In the genomic region with DNA sequence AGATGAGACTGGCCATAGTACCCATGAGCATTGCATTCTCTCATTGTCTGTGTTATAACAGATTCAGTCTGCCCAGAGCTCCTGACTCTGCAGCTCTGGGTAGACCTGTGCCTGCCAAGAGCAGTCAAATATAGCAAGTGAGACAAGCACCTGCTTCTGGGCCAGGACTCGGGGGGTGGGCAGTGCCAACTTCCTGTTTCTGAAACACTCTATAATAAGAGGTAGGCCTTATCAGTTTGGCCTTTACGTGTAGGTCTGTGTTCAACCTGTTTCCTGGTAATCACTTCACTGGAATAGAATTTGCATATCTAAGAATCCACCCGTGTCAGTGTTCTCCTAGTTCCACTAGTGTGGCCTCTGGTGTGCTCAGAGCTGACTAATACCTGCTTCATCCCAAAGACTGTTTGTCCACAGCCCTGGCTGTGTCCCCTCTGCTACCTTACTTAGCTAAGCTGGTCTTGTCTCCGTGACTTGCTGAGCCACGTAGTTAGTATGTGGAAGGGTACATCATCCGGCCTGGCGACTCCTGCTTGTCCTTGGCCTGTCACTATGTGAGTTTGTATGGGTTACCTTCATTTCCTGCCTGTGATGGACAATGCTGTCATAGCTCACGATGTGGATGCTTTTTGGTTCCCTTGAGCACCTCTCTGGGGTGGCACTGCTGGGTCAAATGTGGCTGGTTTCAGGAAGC, we compare ENCODE assay signal across 11 mouse cellular contexts. TPM values are rescaled to one million over a fixed set of nuclear protein-coding genes. Genes with fewer than 3 reads are reported as not detected.
DNase-seq lines count a peak whose midpoint lies in the region; ATAC-seq and TF ChIP-seq lines count a peak whose summit lies in the region.
"Had no signal": no experiment of that assay in that cellular context is flagged by ENCODE, and none has a peak within 500 bp of the region (broad histone marks: within the 10 kb centered on the region; RNA-seq: fewer than 3 reads in every experiment).

No protein-coding gene starts in this region.

- TF ChIP-seq EP300 in stomach, postnatal 0 days (optimal IDR thresholded peaks at IDR 0.05): no peak

- no peak overlapping the region for H3K4me2 ChIP-seq in stomach, postnatal 0 days (replicated peaks; ENCODE audit: low read depth)
- H3K4me2 ChIP-seq: limb, embryonic 12.5 days had no signal

- 0 out of 2 replicates have a peak overlapping the region, but pooled peaks have one; percentile 31 for H3K9ac ChIP-seq in stomach, postnatal 0 days (ENCODE audit: low read length)
- H3K9ac ChIP-seq: limb, embryonic 12.5 days had no signal

- TF ChIP-seq POLR2A in thymus, adult 2 months (IDR thresholded peaks at IDR 0.05; ENCODE audit: control insufficient read depth, extremely low read depth, insufficient read depth, low read length, poor library complexity): no peak

- H3K27ac ChIP-seq in thymus, adult 2 months (ENCODE audit: control insufficient read depth, insufficient read depth, low read length): peak overlapping the region; percentile 44; the same call in 1 of the 2 replicates
- peak overlapping the region; percentile 79 for H3K27ac ChIP-seq in stomach, postnatal 0 days (replicated peaks)
- H3K27ac ChIP-seq: limb, embryonic 12.5 days had no signal

- no peak for DNase-seq in thymus, adult 2 months
- DNase-seq in thymus, adult 18-20 months: no peak
- peak; percentile 75 to 77 for DNase-seq in cerebellum, postnatal 25 days
- peak; percentile 71 for DNase-seq in stomach, postnatal 0 days (ENCODE audit: low spot score)
- no peak for DNase-seq in frontal cortex, postnatal 14 days (ENCODE audit: low spot score in 2 of 2)
- DNase-seq in embryo, embryonic 11 days: no peak

- ATAC-seq in hematopoietic stem cell, adult 5-6 weeks (replicated peaks in 1 of 2; ENCODE audit: insufficient read depth in 1 of 2, low FRiP score in 2 of 2, low TSS enrichment in 1 of 2, low read depth in 1 of 2, poor library complexity in 2 of 2, severe bottlenecking in 2 of 2): peak; percentile 50 to 66
- peak; percentile 61 for ATAC-seq in stomach, postnatal 0 days (ENCODE audit: low FRiP score, low TSS enrichment)

- no peaks in the 10 kb centered on the region for H3K9me3 ChIP-seq in stomach, postnatal 0 days (ENCODE audit: control insufficient read depth, low read length)
- H3K9me3 ChIP-seq: hindbrain, embryonic 10.5 days; limb, embryonic 12.5 days had no signal

- no peak overlapping the region for H3K4me3 ChIP-seq in thymus, adult 2 months (ENCODE audit: control insufficient read depth, insufficient read depth, low read length)
- no peak overlapping the region for H3K4me3 ChIP-seq in stomach, postnatal 0 days (ENCODE audit: low read depth, low read length)
- H3K4me3 ChIP-seq: hindbrain, embryonic 10.5 days; limb, embryonic 12.5 days had no signal

- H3K4me1 ChIP-seq in thymus, adult 2 months (replicated peaks; ENCODE audit: control insufficient read depth, insufficient read depth, low read length): peaks cover 32% of the 10 kb centered on the region
- H3K4me1 ChIP-seq in stomach, postnatal 0 days (replicated peaks; ENCODE audit: control insufficient read depth, insufficient read depth): peaks cover 5% of the 10 kb centered on the region; the same call in 1 of the 2 replicates

- H3K36me3 ChIP-seq in thymus, adult 2 months (ENCODE audit: control insufficient read depth, insufficient read depth, low read length): no peaks in the 10 kb centered on the region
- no peaks in the 10 kb centered on the region for H3K36me3 ChIP-seq in stomach, postnatal 0 days (ENCODE audit: control insufficient read depth, insufficient read depth, low read length)
- H3K36me3 ChIP-seq: hindbrain, embryonic 10.5 days; limb, embryonic 12.5 days had no signal

- TF ChIP-seq CTCF in thymus, adult 2 months (IDR thresholded peaks at IDR 0.05; ENCODE audit: borderline replicate concordance, control insufficient read depth, extremely low read depth, insufficient read depth, low read length, poor library complexity): no peak
- TF ChIP-seq CTCF in stomach, postnatal 0 days (IDR thresholded peaks at IDR 0.05; ENCODE audit: low read depth): no peak

- 39% methylated on average over 8 of the region's 8 CpGs for WGBS in thymus, adult 2 months
- WGBS in stomach, postnatal 0 days: 60% methylated on average over 8 of the region's 8 CpGs

- H3K27me3 ChIP-seq in thymus, adult 2 months (ENCODE audit: control insufficient read depth, insufficient read depth, low read length): no peaks in the 10 kb centered on the region
- no peaks in the 10 kb centered on the region for H3K27me3 ChIP-seq in stomach, postnatal 0 days (ENCODE audit: control insufficient read depth, insufficient read depth, low read length)

RNA-seq across cellular contexts. Expression of a gene that starts 2.6 kb away (rescaled TPM):
- 3.9 and 4.2 TPM in 2 replicates for polyA plus RNA-seq in thymus, adult 2 months (2012; rRNA removed)
- not detected in 2 replicates for total RNA-seq in hematopoietic stem cell, adult 5-6 weeks (2017)
- polyA plus RNA-seq in stomach, postnatal 0 days (2015; fragmentation: Nextera tagmentation; extraction: Ambion mirVana): 0.41 and 0.45 TPM in 2 replicates
- total RNA-seq: monocyte, adult 5-6 weeks had no signal

RNA-seq across cellular contexts. Expression of a gene that starts 13.0 kb away (rescaled TPM):
- 1.6 and 1.9 TPM in 2 replicates for polyA plus RNA-seq in thymus, adult 2 months (2012; rRNA removed)
- total RNA-seq in hematopoietic stem cell, adult 5-6 weeks (2017): not detected in 2 replicates
- 0.53 and 0.56 TPM in 2 replicates for polyA plus RNA-seq in stomach, postnatal 0 days (2015; fragmentation: Nextera tagmentation; extraction: Ambion mirVana)
- total RNA-seq: monocyte, adult 5-6 weeks had no signal

RNA-seq across cellular contexts. Expression of a gene that starts 15.0 kb away (rescaled TPM):
- polyA plus RNA-seq in thymus, adult 2 months (2012; rRNA removed): 1.3 and 1.9 TPM in 2 replicates
- not detected in 2 replicates for total RNA-seq in hematopoietic stem cell, adult 5-6 weeks (2017)
- 35.1 and 36.1 TPM in 2 replicates for polyA plus RNA-seq in stomach, postnatal 0 days (2015; fragmentation: Nextera tagmentation; extraction: Ambion mirVana)
- total RNA-seq: monocyte, adult 5-6 weeks had no signal
- polyA plus RNA-seq: embryonic facial prominence, embryonic 11.5 days had no signal

RNA-seq across cellular contexts. Expression of a gene that starts 18.5 kb away (rescaled TPM):
- 2.2 and 2.7 TPM in 2 replicates for polyA plus RNA-seq in thymus, adult 2 months (2012; rRNA removed)
- total RNA-seq in hematopoietic stem cell, adult 5-6 weeks (2017): 0.30 and 1.1 TPM in 2 replicates
- polyA plus RNA-seq in stomach, postnatal 0 days (2015; fragmentation: Nextera tagmentation; extraction: Ambion mirVana): 2.7 and 4.4 TPM in 2 replicates
- total RNA-seq: monocyte, adult 5-6 weeks had no signal

RNA-seq across cellular contexts. Expression of a gene that starts 23.7 kb away (rescaled TPM):
- 28.2 and 31.3 TPM in 2 replicates for polyA plus RNA-seq in thymus, adult 2 months (2012; rRNA removed)
- total RNA-seq in hematopoietic stem cell, adult 5-6 weeks (2017): 11.5 and 25.3 TPM in 2 replicates
- polyA plus RNA-seq in stomach, postnatal 0 days (2015; fragmentation: Nextera tagmentation; extraction: Ambion mirVana): 8.8 and 12.6 TPM in 2 replicates

Comparison
In these comparisons a context has a peak if more than half of its experiments do, and no peak if none do; other contexts are left out.
1. DNase-seq: peak in cerebellum, postnatal 25 days (2 of 2) and stomach, postnatal 0 days (single experiment); none in thymus, adult 2 months (single experiment), thymus, adult 18-20 months (0 of 2), frontal cortex, postnatal 14 days (0 of 2) and embryo, embryonic 11 days (single experiment).
2. RNA of a gene that starts 15.0 kb away (polyA plus RNA-seq): 35.1 to 36.1 TPM in stomach, postnatal 0 days; 1.3 to 1.9 TPM in thymus, adult 2 months; every median in the first group is over 10 times any median in the second.